Mouse (Mus musculus) gastrocnemius, postnatal 14 days (tissue): ENCODE measurements around the gene Cib4. TPM values are rescaled to one million over a fixed set of nuclear protein-coding genes. Genes with fewer than 3 reads are reported as not detected.

Source experiments
- DNase-seq: peaks from one replicate; pipeline ENCODE4 v3.0.0; 2021; ENCODE audit warnings: mixed read lengths
- intact Hi-C: fragments of 180-260 bp; cut with DNase I; formaldehyde crosslinking; loops from one replicate; pipeline ENCODE4 v1.15.1; 2025; ENCODE audit warnings: low total_unique reads
- total RNA-seq, 2 experiments: library from RNA; stranded (reverse); gene quantifications; 2 replicates each; pipeline ENCODE4 v1.2.3; 2021

Gene Cib4
- total RNA-seq, 2 experiments from 2014 or later, result not detected

GRCm38 (mm10) chr5:30576233-30576632 is 30.6 kb upstream of the Cib4 start:
- DNase-seq, result no peak
- intact Hi-C loops, result no loop called here

GRCm38 (mm10) chr5:30574367-30574766 is 28.7 kb upstream of the Cib4 start:
- intact Hi-C loops, result no loop called here
- no peak for DNase-seq

GRCm38 (mm10) chr5:30571820-30572219 is 26.2 kb upstream of the Cib4 start:
- intact Hi-C loops, result no loop called here
- no peak for DNase-seq

- intact Hi-C loops, result no loop called here
- no peak for DNase-seq
Observed at GRCm38 (mm10) chr5:30568479-30568878, 22.8 kb upstream of the Cib4 start.

- intact Hi-C loops, result no loop called here
- DNase-seq, result no peak
Observed at GRCm38 (mm10) chr5:30559986-30560493, 14.4 kb upstream of the Cib4 start.

GRCm38 (mm10) chr5:30559421-30559820 is 13.8 kb upstream of the Cib4 start:
- intact Hi-C loops, result no loop called here
- DNase-seq, result no peak

GRCm38 (mm10) chr5:30556284-30556683 is 10.6 kb upstream of the Cib4 start:
- intact Hi-C loops, result no loop called here
- no peak for DNase-seq

GRCm38 (mm10) chr5:30554981-30555380 is 9.3 kb upstream of the Cib4 start:
- DNase-seq, result no peak
- intact Hi-C loops, result no loop called here

GRCm38 (mm10) chr5:30553936-30554335 is 8.3 kb upstream of the Cib4 start:
- DNase-seq, result no peak
- intact Hi-C loops, result no loop called here

- no peak for DNase-seq
- intact Hi-C loops, result no loop called here
Observed at GRCm38 (mm10) chr5:30552006-30552405, 6.4 kb upstream of the Cib4 start.

GRCm38 (mm10) chr5:30551022-30551638 is 5.5 kb upstream of the Cib4 start:
- intact Hi-C loops, result no loop called here
- no peak for DNase-seq

- DNase-seq, result peak; percentile 14
Observed at GRCm38 (mm10) chr5:30550334-30551021, 4.8 kb upstream of the Cib4 start.

GRCm38 (mm10) chr5:30548681-30549080 is 3.0 kb upstream of the Cib4 start:
- no peak for DNase-seq
- intact Hi-C loops, result no loop called here

More at GRCm38 (mm10) chr5:30550334-30551021, 4.8 kb upstream of the Cib4 start:
- intact Hi-C loops, result no loop called here

- intact Hi-C loops, result no loop called here
- no peak for DNase-seq
Observed at GRCm38 (mm10) chr5:30536051-30536570, 9.5 kb downstream of the Cib4 start.

GRCm38 (mm10) chr5:30534637-30535036 is 11.0 kb downstream of the Cib4 start:
- intact Hi-C loops, result no loop called here
- no peak for DNase-seq

- DNase-seq, result no peak
- intact Hi-C loops, result no loop called here
Observed at GRCm38 (mm10) chr5:30528906-30529305, 16.7 kb downstream of the Cib4 start.

- intact Hi-C loops, result no loop called here
Observed at GRCm38 (mm10) chr5:30527129-30527528, 18.5 kb downstream of the Cib4 start.

GRCm38 (mm10) chr5:30525920-30526836 is 19.5 kb downstream of the Cib4 start:
- no peak for DNase-seq
- intact Hi-C loops, result no loop called here

More at GRCm38 (mm10) chr5:30527129-30527528, 18.5 kb downstream of the Cib4 start:
- no peak for DNase-seq

GRCm38 (mm10) chr5:30524213-30524612 is 21.4 kb downstream of the Cib4 start:
- no peak for DNase-seq
- intact Hi-C loops, result no loop called here

GRCm38 (mm10) chr5:30523131-30523530 is 22.5 kb downstream of the Cib4 start:
- intact Hi-C loops, result no loop called here
- no peak for DNase-seq
